Mouse (Mus musculus) limb, embryonic 12.5 days (tissue): ENCODE measurements around the gene Stk19. TPM values are rescaled to one million over a fixed set of nuclear protein-coding genes. Genes with fewer than 3 reads are reported as not detected.
"Not testable (repeated sequence)": the region's sequence is repeated elsewhere in the genome, so short reads cannot be mapped to it uniquely, and the experiment has no call there.

Experiments
- ATAC-seq: fragments of 200-750 bp; cut with Nextera tagmentation; 2 replicates; pipeline ENCODE4 v1.8.0; 2017; ENCODE audit warnings: low read depth, moderate TSS enrichment; ENCODE audit not compliant: insufficient number of reproducible peaks, insufficient read depth, low FRiP score, low TSS enrichment
- H3K27ac ChIP-seq: fragments of 300-500 bp; sonication (generic); 2 replicates; pipeline ENCODE4 v1.5.1; 2016; ENCODE audit warnings: mild to moderate bottlenecking, moderate library complexity
- H3K27me3 ChIP-seq: fragments of 300-500 bp; sonication (generic); 2 replicates; pipeline ENCODE4 v1.6.1; 2016; ENCODE audit warnings: mild to moderate bottlenecking, moderate library complexity
- H3K36me3 ChIP-seq: fragments of 300-500 bp; sonication (generic); 2 replicates; pipeline ENCODE4 v1.6.1; 2016; ENCODE audit warnings: mild to moderate bottlenecking, moderate library complexity
- H3K4me1 ChIP-seq: fragments of 300-500 bp; sonication (generic); replicated peaks from 2 replicates; pipeline ENCODE4 v1.6.1; 2016
- H3K4me2 ChIP-seq: fragments of 300-500 bp; sonication (generic); 2 replicates; pipeline ENCODE4 v1.6.1; 2016; ENCODE audit warnings: mild to moderate bottlenecking, moderate library complexity
- H3K4me3 ChIP-seq: fragments of 300-500 bp; sonication (generic); replicated peaks from 2 replicates; pipeline ENCODE4 v1.5.1; 2016; ENCODE audit warnings: mild to moderate bottlenecking
- H3K9ac ChIP-seq: fragments of 300-500 bp; sonication (generic); replicated peaks from 2 replicates; pipeline ENCODE4 v1.6.1; 2016; ENCODE audit warnings: mild to moderate bottlenecking, moderate library complexity
- H3K9me3 ChIP-seq: fragments of 300-500 bp; sonication (generic); 2 replicates; pipeline ENCODE4 v1.6.1; 2016; ENCODE audit warnings: mild to moderate bottlenecking, moderate library complexity
- WGBS: fragments of 180-500 bp; shearing (Covaris S2); methylation state at CpG from one replicate; pipeline ENCODE4 v1.1.7; 2016; 5-methylcytosine and 5-hydroxymethylcytosine counted together
- polyA plus RNA-seq: library from polyadenylated mRNA; unstranded; fragments of >200 nt; fragmentation: Nextera tagmentation; extraction: Ambion mirVana; gene quantifications from 2 replicates; pipeline ENCODE4 v1.2.1, GENCODE M21; 2016

Gene Stk19
- polyA plus RNA-seq, 1 experiment from 2014 or later, result 24.9 TPM

GRCm38 (mm10) chr17:34807176-34807575 is 29.6 kb downstream of the Stk19 start:
- Histone ChIP-seq H3K36me3 (no peaks in the 10 kb centered on the region), H3K9me3 (peaks cover 6% of the 10 kb centered on the region), H3K27me3 (no peaks in the 10 kb centered on the region), H3K27ac (no peak overlapping the region), H3K4me1 (no peaks in the 10 kb centered on the region), H3K4me2 (no peak overlapping the region), H3K9ac (no peak overlapping the region), H3K4me3 (no peak overlapping the region)
- 70% methylated on average over 3 of the region's 3 CpGs for whole genome bisulfite sequencing
- ATAC-seq, result no peak

- ATAC-seq, result no peak
- Histone ChIP-seq H3K36me3 (no peaks in the 10 kb centered on the region), H3K4me1 (no peaks in the 10 kb centered on the region), H3K9me3 (peaks cover 6% of the 10 kb centered on the region), H3K27me3 (no peaks in the 10 kb centered on the region), H3K4me3 (no peak overlapping the region), H3K9ac (no peak overlapping the region), H3K4me2 (no peak overlapping the region), H3K27ac (no peak overlapping the region)
- WGBS, result 73% methylated on average over 6 of the region's 6 CpGs
These were observed 31.7 kb downstream of the Stk19 start for GRCm38 (mm10) chr17:34804871-34805562.

GRCm38 (mm10) chr17:34804301-34804700 is 32.4 kb downstream of the Stk19 start, which contains the start of gene Cyp21a1:
Gene Cyp21a1, minus strand, starts transcription at chr17:34804561.
- not testable (repeated sequence) for H3K4me1 ChIP-seq, ATAC-seq, H3K27ac ChIP-seq, H3K27me3 ChIP-seq, H3K4me2 ChIP-seq, H3K36me3 ChIP-seq, H3K9me3 ChIP-seq, H3K4me3 ChIP-seq, H3K9ac ChIP-seq
- 89% methylated on average over 6 of the region's 6 CpGs for WGBS

GRCm38 (mm10) chr17:34803367-34803766 is 33.4 kb downstream of the Stk19 start:
- H3K4me1 ChIP-seq, H3K4me3 ChIP-seq, H3K36me3 ChIP-seq, H3K9me3 ChIP-seq, ATAC-seq, H3K27ac ChIP-seq, H3K27me3 ChIP-seq, H3K9ac ChIP-seq, H3K4me2 ChIP-seq: not testable (repeated sequence)
- WGBS, result 93% methylated on average over 6 of the region's 6 CpGs

- not testable (repeated sequence) for H3K4me2 ChIP-seq, H3K27ac ChIP-seq, H3K4me3 ChIP-seq, H3K4me1 ChIP-seq, H3K36me3 ChIP-seq, H3K27me3 ChIP-seq, ATAC-seq, H3K9ac ChIP-seq, H3K9me3 ChIP-seq
- 85% methylated on average over 9 of the region's 9 CpGs for whole genome bisulfite sequencing
These were observed 34.0 kb downstream of the Stk19 start for GRCm38 (mm10) chr17:34802756-34803155.

- not testable (repeated sequence) for H3K9ac ChIP-seq, H3K4me2 ChIP-seq, H3K4me3 ChIP-seq, H3K27me3 ChIP-seq, H3K9me3 ChIP-seq, ATAC-seq, H3K36me3 ChIP-seq, H3K4me1 ChIP-seq, H3K27ac ChIP-seq
- WGBS, result 93% methylated on average over 16 of the region's 16 CpGs
These were observed 35.9 kb downstream of the Stk19 start for GRCm38 (mm10) chr17:34800781-34801305.

GRCm38 (mm10) chr17:34799531-34799925 is 37.2 kb downstream of the Stk19 start:
- Histone ChIP-seq H3K4me1 (no peaks in the 10 kb centered on the region), H3K27ac (no peak overlapping the region), H3K27me3 (no peaks in the 10 kb centered on the region), H3K9ac (no peak overlapping the region), H3K9me3 (no peaks in the 10 kb centered on the region), H3K36me3 (no peaks in the 10 kb centered on the region), H3K4me2 (no peak overlapping the region), H3K4me3 (no peak overlapping the region)
- no peak for ATAC-seq
- WGBS, result 93% methylated on average over 4 of the region's 4 CpGs

GRCm38 (mm10) chr17:34798866-34799530 is 37.7 kb downstream of the Stk19 start:
- no peaks in the 10 kb centered on the region for H3K27me3 ChIP-seq
- no peak overlapping the region for H3K27ac ChIP-seq
- H3K9me3 ChIP-seq, result no peaks in the 10 kb centered on the region
- WGBS, result 91% methylated on average over 14 of the region's 17 CpGs
- no peaks in the 10 kb centered on the region for H3K36me3 ChIP-seq
- H3K9ac ChIP-seq, result no peak overlapping the region
- H3K4me3 ChIP-seq, result no peak overlapping the region
- no peak overlapping the region for H3K4me2 ChIP-seq
- ATAC-seq, result no peak
- H3K4me1 ChIP-seq, result no peaks in the 10 kb centered on the region

- ATAC-seq, H3K36me3 ChIP-seq, H3K4me3 ChIP-seq, H3K27me3 ChIP-seq, H3K27ac ChIP-seq, H3K9ac ChIP-seq, H3K4me2 ChIP-seq, H3K4me1 ChIP-seq, H3K9me3 ChIP-seq: not testable (repeated sequence)
- WGBS, result 75% methylated on average over 7 of the region's 7 CpGs
These were observed 38.7 kb downstream of the Stk19 start for GRCm38 (mm10) chr17:34798071-34798470.

GRCm38 (mm10) chr17:34797211-34797995 is 39.3 kb downstream of the Stk19 start:
- H3K36me3 ChIP-seq, H3K4me2 ChIP-seq, H3K4me3 ChIP-seq, ATAC-seq, H3K9me3 ChIP-seq, H3K27me3 ChIP-seq, H3K9ac ChIP-seq, H3K4me1 ChIP-seq, H3K27ac ChIP-seq: not testable (repeated sequence)
- WGBS, result 87% methylated on average over 10 of the region's 10 CpGs
